Mouse (Mus musculus) MEL (cell line): ENCODE results near the gene Vat1. TPM values are rescaled to one million over a fixed set of nuclear protein-coding genes. Genes with fewer than 3 reads are reported as not detected.

Experiments used
- DNase-seq: peaks from one replicate; pipeline ENCODE4 v3.0.0; 2011; ENCODE audit warnings: low read depth, low spot score
- H3K27ac ChIP-seq: 2 replicates; pipeline ENCODE4 v1.5.1; 2012; ENCODE audit warnings: low read depth, mild to moderate bottlenecking, control low read depth, low read length, moderate library complexity; ENCODE audit not compliant: control insufficient read depth
- H3K27me3 ChIP-seq, 2 experiments: fragments of 150-350 bp in 1 of 2; sonication (generic) in 1 of 2; 2 replicates each; pipeline ENCODE4 v1.6.1; 2012; ENCODE audit warnings: low read length in 2 of 2, mild to moderate bottlenecking in 2 of 2, improper control_type of control experiment in 1 of 2, moderate library complexity in 1 of 2; ENCODE audit not compliant: insufficient read depth in 2 of 2, control insufficient read depth in 1 of 2
- H3K36me3 ChIP-seq, 2 experiments: 2 replicates each; pipeline ENCODE4 v1.6.1; 2012 to 2014; ENCODE audit warnings: low read length in 2 of 2, improper control_type of control experiment in 1 of 2, inconsistent platforms in 1 of 2, mild to moderate bottlenecking in 1 of 2; ENCODE audit not compliant: insufficient read depth in 2 of 2, control insufficient read depth in 1 of 2
- H3K4me1 ChIP-seq, 2 experiments: fragments of 150-350 bp in 1 of 2; sonication (generic) in 1 of 2; 2 replicates each; pipeline ENCODE4 v1.6.1; 2012; ENCODE audit warnings: low read length in 2 of 2, improper control_type of control experiment in 1 of 2, mild to moderate bottlenecking in 1 of 2; ENCODE audit not compliant: insufficient read depth in 2 of 2, control insufficient read depth in 1 of 2
- H3K4me3 ChIP-seq, 2 experiments: fragments of 150-350 bp in 1 of 2; sonication (generic) in 1 of 2; 2 replicates each; pipeline ENCODE4 v1.5.1; 2012; ENCODE audit warnings: low read depth in 2 of 2, low read length in 2 of 2, mild to moderate bottlenecking in 2 of 2, moderate library complexity in 2 of 2, control low read depth in 1 of 2, improper control_type of control experiment in 1 of 2; ENCODE audit not compliant: control insufficient read depth in 1 of 2, insufficient read depth in 1 of 2
- H3K79me2 ChIP-seq: 2 replicates; pipeline ENCODE4 v1.6.1; 2012; ENCODE audit warnings: mild to moderate bottlenecking, low read length, moderate library complexity; ENCODE audit not compliant: control insufficient read depth, poor library complexity, insufficient read depth
- H3K9ac ChIP-seq: 2 replicates; pipeline ENCODE4 v1.6.1; 2012; ENCODE audit warnings: low read depth, mild to moderate bottlenecking, control low read depth, low read length, moderate library complexity; ENCODE audit not compliant: control insufficient read depth, poor library complexity, severe bottlenecking
- H3K9me3 ChIP-seq: fragments of 150-350 bp; sonication (generic); replicated peaks from 2 replicates; pipeline ENCODE4 v1.6.1; 2012; ENCODE audit warnings: mild to moderate bottlenecking, low read length, improper control_type of control experiment, moderate library complexity; ENCODE audit not compliant: insufficient read depth
- BHLHE40 ChIP-seq: IDR thresholded peaks from 2 replicates; pipeline ENCODE4 v1.6.1; 2012; ENCODE audit warnings: low read depth, mild to moderate bottlenecking, inconsistent platforms, low read length, improper control_type of control experiment, borderline replicate concordance
- CHD1 ChIP-seq: IDR thresholded peaks from 2 replicates; pipeline ENCODE4 v1.6.1; 2012; ENCODE audit warnings: low read depth, mild to moderate bottlenecking, inconsistent platforms, low read length, improper control_type of control experiment
- CTCF ChIP-seq, 3 experiments: IDR thresholded peaks in 2 of 3; conservative IDR thresholded peaks in 1 of 3; 2 replicates each; pipeline ENCODE4 v1.5.1; 2011 to 2012; ENCODE audit warnings: low read length in 3 of 3, low read depth in 2 of 3, mild to moderate bottlenecking in 2 of 3, improper control_type of control experiment in 1 of 3, inconsistent platforms in 1 of 3, mixed read lengths in 1 of 3, moderate library complexity in 1 of 3; ENCODE audit not compliant: control insufficient read depth in 1 of 3, insufficient read depth in 1 of 3, poor library complexity in 1 of 3, severe bottlenecking in 1 of 3
- E2F4 ChIP-seq: IDR thresholded peaks from 2 replicates; pipeline ENCODE4 v1.6.1; 2011; ENCODE audit warnings: low read depth, low read length, improper control_type of control experiment, borderline replicate concordance
- ELF1 ChIP-seq: IDR thresholded peaks from 2 replicates; pipeline ENCODE4 v1.6.1; 2014; ENCODE audit warnings: low read depth, mild to moderate bottlenecking, inconsistent platforms, low read length, improper control_type of control experiment, moderate library complexity
- EP300 ChIP-seq, 2 experiments: IDR thresholded peaks; 2 replicates each; pipeline ENCODE4 v1.6.1; 2011; ENCODE audit warnings: improper control_type of control experiment in 2 of 2, low read length in 2 of 2, low read depth in 1 of 2, mild to moderate bottlenecking in 1 of 2
- ETS1 ChIP-seq: IDR thresholded peaks from 2 replicates; pipeline ENCODE4 v1.6.1; 2012; ENCODE audit warnings: low read depth, mild to moderate bottlenecking, inconsistent platforms, low read length, improper control_type of control experiment, moderate library complexity
- GABPA ChIP-seq: IDR thresholded peaks from 2 replicates; pipeline ENCODE4 v1.6.1; 2012; ENCODE audit warnings: low read depth, mild to moderate bottlenecking, inconsistent platforms, low read length, improper control_type of control experiment, moderate library complexity
- GATA1 ChIP-seq: IDR thresholded peaks from 2 replicates; pipeline ENCODE4 v1.6.1; 2011; ENCODE audit warnings: low read depth, low read length, improper control_type of control experiment
- HCFC1 ChIP-seq: IDR thresholded peaks from 2 replicates; pipeline ENCODE4 v1.6.1; 2012; ENCODE audit warnings: low read depth, mild to moderate bottlenecking, inconsistent platforms, low read length, improper control_type of control experiment, moderate library complexity
- JUND ChIP-seq: IDR thresholded peaks from 2 replicates; pipeline ENCODE4 v1.6.1; 2011; ENCODE audit warnings: low read depth, mild to moderate bottlenecking, improper control_type of control experiment, low read length
- KAT2A ChIP-seq: conservative IDR thresholded peaks from 2 replicates; pipeline ENCODE4 v1.6.1; 2012; ENCODE audit warnings: low read depth, low read length, improper control_type of control experiment, inconsistent platforms
- MAFK ChIP-seq: IDR thresholded peaks from 2 replicates; pipeline ENCODE4 v1.6.1; 2011; ENCODE audit warnings: low read depth, mild to moderate bottlenecking, low read length, improper control_type of control experiment, borderline replicate concordance
- MAX ChIP-seq: IDR thresholded peaks from 2 replicates; pipeline ENCODE4 v1.6.1; 2011; ENCODE audit warnings: low read length, improper control_type of control experiment
- MEF2A ChIP-seq: IDR thresholded peaks from 2 replicates; pipeline ENCODE4 v1.6.1; 2014; ENCODE audit warnings: low read depth, mild to moderate bottlenecking, inconsistent platforms, low read length, improper control_type of control experiment; ENCODE audit not compliant: poor library complexity, insufficient replicate concordance, severe bottlenecking; ENCODE audit errors: extremely low read depth
- MXI1 ChIP-seq: IDR thresholded peaks from 2 replicates; pipeline ENCODE4 v1.6.1; 2011; ENCODE audit warnings: mild to moderate bottlenecking, low read depth, low read length, improper control_type of control experiment
- MYC ChIP-seq: IDR thresholded peaks from 2 replicates; pipeline ENCODE4 v1.6.1; 2011; ENCODE audit warnings: low read depth, mild to moderate bottlenecking, low read length, improper control_type of control experiment, moderate library complexity
- NELFE ChIP-seq: IDR thresholded peaks from 2 replicates; pipeline ENCODE4 v1.6.1; 2011; ENCODE audit warnings: low read depth, low read length, improper control_type of control experiment
- NRF1 ChIP-seq: IDR thresholded peaks from 2 replicates; pipeline ENCODE4 v1.6.1; 2014; ENCODE audit warnings: low read depth, mild to moderate bottlenecking, inconsistent platforms, low read length, improper control_type of control experiment, moderate library complexity; ENCODE audit not compliant: poor library complexity, insufficient read depth, severe bottlenecking
- POLR2A ChIP-seq, 2 experiments: IDR thresholded peaks; 2 replicates each; pipeline ENCODE4 v1.6.1; 2011 to 2012; ENCODE audit warnings: low read length in 2 of 2, mild to moderate bottlenecking in 2 of 2, control low read depth in 1 of 2, improper control_type of control experiment in 1 of 2, low read depth in 1 of 2, moderate library complexity in 1 of 2; ENCODE audit not compliant: control insufficient read depth in 1 of 2, insufficient read depth in 1 of 2, poor library complexity in 1 of 2
- POLR2AphosphoS2 ChIP-seq: IDR thresholded peaks from 2 replicates; pipeline ENCODE4 v1.6.1; 2011; ENCODE audit warnings: low read length, improper control_type of control experiment
- POLR2AphosphoS5 ChIP-seq: IDR thresholded peaks from 2 replicates; pipeline ENCODE4 v1.6.1; 2012; ENCODE audit warnings: low read depth, borderline replicate concordance, mild to moderate bottlenecking, inconsistent platforms, low read length, moderate library complexity, mixed read lengths
- RAD21 ChIP-seq: IDR thresholded peaks from 2 replicates; pipeline ENCODE4 v1.6.1; 2011; ENCODE audit warnings: mild to moderate bottlenecking, low read depth, low read length, improper control_type of control experiment
- RCOR1 ChIP-seq: IDR thresholded peaks from 2 replicates; pipeline ENCODE4 v1.6.1; 2012; ENCODE audit warnings: low read depth, mild to moderate bottlenecking, inconsistent platforms, low read length, improper control_type of control experiment
- SIN3A ChIP-seq: IDR thresholded peaks from 2 replicates; pipeline ENCODE4 v1.6.1; 2012; ENCODE audit warnings: low read length, improper control_type of control experiment, inconsistent platforms
- SMC3 ChIP-seq: IDR thresholded peaks from 2 replicates; pipeline ENCODE4 v1.6.1; 2011; ENCODE audit warnings: low read depth, low read length, improper control_type of control experiment
- TAL1 ChIP-seq: IDR thresholded peaks from 2 replicates; pipeline ENCODE4 v1.6.1; 2012; ENCODE audit warnings: mild to moderate bottlenecking, inconsistent platforms, low read length, moderate library complexity, mixed read lengths
- TBP ChIP-seq: IDR thresholded peaks from 2 replicates; pipeline ENCODE4 v1.8.0; 2011; ENCODE audit warnings: low read depth, low read length, improper control_type of control experiment
- TCF12 ChIP-seq: IDR thresholded peaks from 2 replicates; pipeline ENCODE4 v1.6.1; 2014; ENCODE audit warnings: low read depth, mild to moderate bottlenecking, inconsistent platforms, low read length, improper control_type of control experiment, moderate library complexity
- UBTF ChIP-seq: IDR thresholded peaks from 2 replicates; pipeline ENCODE4 v1.6.1; 2012; ENCODE audit warnings: low read depth, mild to moderate bottlenecking, inconsistent platforms, low read length, improper control_type of control experiment, moderate library complexity, borderline replicate concordance; ENCODE audit not compliant: insufficient read depth
- USF1 ChIP-seq: IDR thresholded peaks from 2 replicates; pipeline ENCODE4 v1.6.1; 2014; ENCODE audit warnings: low read depth, mild to moderate bottlenecking, inconsistent platforms, low read length, improper control_type of control experiment, moderate library complexity
- USF2 ChIP-seq, 2 experiments: IDR thresholded peaks; 2 replicates each; pipeline ENCODE4 v1.6.1; 2011 to 2012; ENCODE audit warnings: improper control_type of control experiment in 2 of 2, low read length in 2 of 2, borderline replicate concordance in 1 of 2, inconsistent platforms in 1 of 2, low read depth in 1 of 2, mild to moderate bottlenecking in 1 of 2; ENCODE audit not compliant: insufficient read depth in 1 of 2
- ZC3H11A ChIP-seq: IDR thresholded peaks from 2 replicates; pipeline ENCODE4 v1.6.1; 2012; ENCODE audit warnings: low read depth, mild to moderate bottlenecking, inconsistent platforms, low read length, improper control_type of control experiment
- ZMIZ1 ChIP-seq: IDR thresholded peaks from 2 replicates; pipeline ENCODE4 v1.6.1; 2012; ENCODE audit warnings: low read depth, mild to moderate bottlenecking, inconsistent platforms, low read length, improper control_type of control experiment, moderate library complexity
- polyA plus RNA-seq, 2 experiments: library from polyadenylated mRNA; stranded (reverse) in 1 of 2; unstranded in 1 of 2; fragments of >175 nt in 1 of 2; fragments of >200 nt in 1 of 2; gene quantifications; 2 replicates each; pipeline versions ENCODE4 v1.2.1 to v1.2.4; 2012; ENCODE audit warnings: low replicate concordance in 2 of 2, low read depth in 1 of 2; ENCODE audit not compliant: insufficient read length in 2 of 2, insufficient read depth in 1 of 2, missing spikeins in 1 of 2
- total RNA-seq: library from RNA; depleted of rRNA; stranded (reverse); fragments of 300-350 nt; gene quantifications from 2 replicates; pipeline ENCODE4 v1.2.3, GENCODE M21; 2012

Vat1 gene
- total and polyA plus RNA-seq, 3 experiments: 43.9 to 125 TPM; not detected in 1

DNA sequence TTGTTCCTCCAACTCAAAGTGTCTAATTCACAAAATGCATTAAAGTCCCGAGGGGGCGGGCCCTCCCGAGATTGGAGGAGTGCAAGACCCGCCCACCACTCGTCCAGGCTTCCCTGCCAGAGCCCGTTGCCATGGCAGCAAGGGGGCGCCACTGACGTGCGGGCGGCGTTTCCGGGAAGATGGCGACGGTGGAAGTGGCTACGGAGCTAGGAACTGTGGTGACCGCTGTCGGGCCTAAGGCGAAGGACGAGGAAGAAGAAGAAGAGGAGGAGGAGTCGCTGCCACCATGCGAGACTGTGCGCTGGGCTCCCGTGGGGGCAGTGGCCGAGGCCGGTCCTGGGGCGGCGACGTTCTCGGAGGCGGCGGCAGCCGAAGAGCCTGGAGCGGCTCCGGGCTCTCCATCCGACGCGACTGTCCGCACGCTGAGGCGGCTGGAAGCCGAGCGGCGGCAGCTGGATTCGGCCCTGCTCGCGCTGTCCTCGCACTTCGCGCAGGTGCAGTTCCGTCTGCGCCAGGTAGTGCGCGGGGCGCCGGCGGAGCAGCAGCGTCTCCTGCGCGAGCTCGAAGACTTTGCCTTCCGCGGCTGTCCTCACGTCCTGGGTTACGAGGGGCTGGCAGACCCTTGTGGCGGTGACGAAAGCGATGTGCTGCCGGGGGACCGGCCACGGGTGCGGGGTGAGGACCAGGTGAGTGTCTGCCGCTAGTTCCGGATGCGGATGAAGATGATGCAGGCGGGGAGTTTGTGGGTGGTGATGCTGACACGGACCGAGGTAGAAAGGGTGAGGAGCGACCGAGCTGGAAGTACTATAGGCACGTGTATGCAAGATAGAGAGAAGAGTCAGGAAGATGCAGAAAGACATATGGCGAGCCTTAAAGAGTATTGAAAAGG is 40.9 kb downstream of the Vat1 start, which contains the start of the genes Rundc1 and Ptges3l:
TSS of gene Rundc1 (plus strand) at position 161 of the 889 bp plus-strand sequence.
TSS of gene Ptges3l (minus strand) at position 409 of the 889 bp plus-strand sequence.
- Histone ChIP-seq H3K36me3 (peaks cover 3 to 16% of the 10 kb centered on the region in 2 experiments), H3K9me3 (no peaks in the 10 kb centered on the region), H3K4me1 (peaks cover 8 to 20% of the 10 kb centered on the region in 2 experiments), H3K4me3 (peak within 1 kb of the TSS; percentile 85 to 91), H3K9ac (peak within 1 kb of the TSS; percentile 85), H3K27ac (peak within 1 kb of the TSS; percentile 59), H3K79me2 (peaks cover 20% of the 10 kb centered on the region), H3K27me3 (no peaks in the 10 kb centered on the region)
- DNase-seq: peak; percentile 99
- TF ChIP-seq POLR2AphosphoS2 (0 out of 2 replicates have a peak, but pooled peaks have one; percentile 9), E2F4 (no peak), USF1 (0 out of 2 replicates have a peak, but pooled peaks have one; percentile 20), TAL1 (no peak), CTCF (IDR thresholded peaks at IDR 0.05 in 2 of 3, conservative IDR thresholded peaks at IDR 0.05 in 1 of 3; ENCODE audit: control insufficient read depth in 1 of 3, insufficient read depth in 1 of 3, low read depth in 2 of 3, low read length in 3 of 3, poor library complexity in 1 of 3, severe bottlenecking in 1 of 3) (peak in 2 of 3 experiments; percentile 31 to 42; a peak in 4 of 6 replicates), ZC3H11A (no peak), RAD21 (no peak), BHLHE40 (peak; percentile 6; the same call in 1 of the 2 replicates), UBTF (peak; percentile 31; the same call in 1 of the 2 replicates), TBP (peak; percentile 27; the same call in 1 of the 2 replicates), SIN3A (peak; percentile 98), GATA1 (no peak), ZMIZ1 (no peak), JUND (no peak), ELF1 (peak; percentile 98), GABPA (no peak), MYC (peak; percentile 67; the same call in 1 of the 2 replicates), MXI1 (peak; percentile 95), CHD1 (peak; percentile 92; the same call in 1 of the 2 replicates), EP300 (IDR thresholded peaks at IDR 0.05; ENCODE audit: low read depth in 1 of 2, low read length in 2 of 2) (no peak; a peak in 1 of 4 replicates), MAFK (no peak), SMC3 (no peak), POLR2AphosphoS5 (no peak), USF2 (IDR thresholded peaks at IDR 0.05; ENCODE audit: borderline replicate concordance in 1 of 2, insufficient read depth in 1 of 2, low read depth in 1 of 2, low read length in 2 of 2) (no peak), POLR2A (IDR thresholded peaks at IDR 0.05; ENCODE audit: control insufficient read depth in 1 of 2, insufficient read depth in 1 of 2, low read depth in 1 of 2, low read length in 2 of 2, poor library complexity in 1 of 2) (peak; percentile 64 to 76; a peak in 2 of 4 replicates), ETS1 (peak; percentile 57; the same call in 1 of the 2 replicates), HCFC1 (peak; percentile 85), NELFE (peak; percentile 76), MEF2A (no peak), TCF12 (peak; percentile 71), MAX (peak; percentile 57), RCOR1 (peak; percentile 65), NRF1 (peak; percentile 53), KAT2A (no peak; the same call in 1 of the 2 replicates)
